Mouse (Mus musculus): Measurements from ENCODE around the gene Ddah1.

Gene Ddah1

GRCm38 (mm10) chr3:145768439-145768838, 10.0 kb downstream of the Ddah1 start:
- no peak for DNase-seq

DNA sequence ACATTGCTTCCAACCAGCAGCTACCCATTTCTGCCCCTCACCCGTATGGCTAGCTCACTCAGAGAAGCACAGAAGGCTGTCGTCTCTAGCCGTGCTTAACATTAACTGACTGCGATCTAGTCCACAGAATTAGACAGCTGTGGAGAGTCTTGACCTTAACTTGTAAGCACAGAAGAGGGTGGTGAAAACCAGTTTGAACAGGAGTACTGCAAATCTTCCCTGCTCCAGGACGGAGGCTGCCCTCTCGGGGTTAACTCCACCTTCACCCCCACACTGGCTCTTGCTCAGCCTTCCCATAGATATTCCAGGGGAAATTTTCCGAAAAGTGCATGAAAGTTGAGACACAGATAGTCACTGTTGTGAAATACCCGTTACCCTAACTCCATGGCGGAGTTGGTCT, 14.9 kb downstream of the Ddah1 start:
- DNase-seq, result no peak

GRCm38 (mm10) chr3:145774336-145774735, 15.9 kb downstream of the Ddah1 start:
- no peak for DNase-seq

GRCm38 (mm10) chr3:145775236-145775635, 16.8 kb downstream of the Ddah1 start:
- DNase-seq, result no peak

GRCm38 (mm10) chr3:145775862-145776261, 17.4 kb downstream of the Ddah1 start:
- DNase-seq, result no peak

- DNase-seq, result no peak
Observed at GRCm38 (mm10) chr3:145777006-145777405, 18.5 kb downstream of the Ddah1 start.

- DNase-seq, result no peak
Observed at GRCm38 (mm10) chr3:145778406-145778922, 20.0 kb downstream of the Ddah1 start.

- DNase-seq, result no peak
Observed at GRCm38 (mm10) chr3:145779279-145779973, 21.0 kb downstream of the Ddah1 start.

DNA sequence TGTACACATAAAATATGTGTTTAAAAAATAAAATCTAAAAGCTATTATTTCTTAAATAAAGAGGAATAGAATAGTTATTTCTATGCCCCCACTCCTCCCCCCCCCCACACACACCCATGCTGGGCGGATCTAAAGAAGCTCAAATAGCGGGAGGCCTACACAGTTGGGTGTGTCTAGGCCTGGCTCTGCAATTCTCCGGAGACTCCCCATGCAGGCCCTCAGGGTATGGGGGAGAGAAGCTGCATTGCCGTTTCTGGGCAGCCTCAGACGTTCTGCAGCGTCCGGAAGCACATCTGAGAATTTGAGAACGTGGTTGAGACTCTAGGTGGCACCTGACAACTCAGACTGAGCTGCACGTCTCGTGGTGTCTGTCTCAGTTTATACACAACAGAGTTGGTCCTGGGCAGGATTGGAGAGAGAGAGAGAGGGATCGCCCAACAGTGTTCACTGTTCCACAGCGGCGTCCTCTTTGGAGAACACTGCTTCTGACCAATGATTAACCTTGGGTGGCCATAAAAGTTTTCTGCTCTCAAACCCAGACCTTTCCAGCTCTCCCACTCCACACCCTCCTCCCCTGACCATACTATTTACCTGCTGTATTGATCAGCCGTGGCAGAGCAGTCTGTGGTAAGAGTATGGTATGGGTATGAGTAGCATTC, 22.4 kb downstream of the Ddah1 start:
- DNase-seq, result no peak

- no peak for DNase-seq
Observed at GRCm38 (mm10) chr3:145785244-145785643, 26.8 kb downstream of the Ddah1 start.

- DNase-seq, result no peak
Observed at GRCm38 (mm10) chr3:145787303-145787702, 28.8 kb downstream of the Ddah1 start.

- no peak for DNase-seq
Observed at GRCm38 (mm10) chr3:145789114-145789513, 30.6 kb downstream of the Ddah1 start.

- DNase-seq, result no peak
Observed at GRCm38 (mm10) chr3:145790233-145790632, 31.8 kb downstream of the Ddah1 start.

- no peak for DNase-seq
Observed at GRCm38 (mm10) chr3:145790709-145791108, 32.2 kb downstream of the Ddah1 start.

DNA sequence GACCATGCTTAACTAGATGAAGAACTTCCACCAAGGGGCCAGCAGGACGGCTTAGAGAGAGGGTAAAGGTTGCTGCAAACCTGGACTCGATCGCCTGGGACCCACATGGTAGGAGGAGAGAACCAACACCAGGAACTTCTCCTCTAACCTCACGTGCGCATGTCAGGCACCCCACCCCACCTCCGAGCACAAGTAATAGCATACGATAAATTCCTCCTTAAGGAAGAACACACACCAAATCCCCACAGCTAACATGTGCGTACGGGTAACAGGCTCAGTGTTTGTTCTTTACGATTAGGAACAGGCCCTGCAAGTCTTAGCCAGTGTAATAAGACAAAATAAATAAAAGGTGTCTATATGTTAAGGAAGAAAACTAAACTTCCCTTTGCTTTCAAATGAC, 35.9 kb downstream of the Ddah1 start:
- DNase-seq, result no peak

DNA sequence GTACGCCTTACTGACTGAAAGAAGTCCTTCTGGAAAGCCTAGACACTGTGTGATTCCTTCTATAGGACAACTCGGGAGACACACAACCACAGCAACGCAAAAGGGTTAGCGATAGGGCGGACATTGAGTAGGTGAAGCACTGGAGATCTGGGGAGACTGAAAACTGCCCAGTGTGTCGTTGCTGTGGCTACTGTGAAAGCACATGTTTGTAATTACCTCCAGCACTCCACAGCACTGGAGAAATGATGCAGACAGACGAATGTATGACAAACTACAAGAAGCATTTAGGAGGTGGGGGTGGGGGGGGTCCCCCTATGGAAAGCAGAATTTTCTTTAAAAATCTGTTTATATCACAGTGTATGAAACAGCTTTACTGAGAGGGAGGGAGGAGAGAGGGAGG, 37.4 kb downstream of the Ddah1 start:
- no peak for DNase-seq

DNA sequence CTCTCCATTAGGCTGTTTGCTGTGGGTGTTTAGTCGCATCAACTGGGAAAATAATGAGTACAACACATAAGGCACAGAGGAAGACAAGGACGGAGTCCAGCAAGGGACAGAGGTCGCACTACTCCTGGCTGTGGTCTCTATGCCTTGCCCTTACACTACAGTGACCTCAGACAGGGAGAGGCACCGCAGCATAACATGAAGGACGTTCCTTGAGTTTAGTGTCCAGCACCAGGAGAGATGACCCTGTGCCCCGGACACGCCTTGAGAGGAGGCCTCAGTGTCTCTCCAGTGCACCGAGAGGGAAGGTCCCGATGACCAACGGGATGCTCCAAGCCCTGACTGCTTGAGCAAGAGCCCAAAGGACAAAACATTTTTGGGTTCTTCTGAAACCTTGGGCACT, 39.6 kb downstream of the Ddah1 start:
- no peak for DNase-seq

GRCm38 (mm10) chr3:145798751-145799188, 40.3 kb downstream of the Ddah1 start:
- no peak for DNase-seq

GRCm38 (mm10) chr3:145799365-145799764, 40.9 kb downstream of the Ddah1 start:
- no peak for DNase-seq

DNA sequence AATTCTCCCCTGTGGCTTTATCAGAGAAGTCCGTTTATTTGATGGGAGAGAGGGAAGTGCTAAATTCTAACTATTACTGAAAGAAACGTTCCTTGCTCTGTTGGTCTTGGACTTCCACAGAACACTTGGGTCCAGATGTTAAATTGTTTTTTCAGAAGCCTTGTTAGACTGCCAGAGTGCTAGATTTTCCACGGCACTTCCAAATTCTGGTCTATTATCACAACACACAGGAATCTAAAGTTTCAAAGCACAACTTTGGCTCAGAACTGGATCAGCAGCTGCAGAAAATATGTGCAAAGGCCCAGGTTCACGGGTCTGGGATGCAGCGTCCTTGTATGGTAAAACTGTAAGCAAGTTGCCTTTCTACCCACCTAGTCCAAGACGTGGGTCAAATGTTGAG, 43.6 kb downstream of the Ddah1 start:
- no peak for DNase-seq

DNA sequence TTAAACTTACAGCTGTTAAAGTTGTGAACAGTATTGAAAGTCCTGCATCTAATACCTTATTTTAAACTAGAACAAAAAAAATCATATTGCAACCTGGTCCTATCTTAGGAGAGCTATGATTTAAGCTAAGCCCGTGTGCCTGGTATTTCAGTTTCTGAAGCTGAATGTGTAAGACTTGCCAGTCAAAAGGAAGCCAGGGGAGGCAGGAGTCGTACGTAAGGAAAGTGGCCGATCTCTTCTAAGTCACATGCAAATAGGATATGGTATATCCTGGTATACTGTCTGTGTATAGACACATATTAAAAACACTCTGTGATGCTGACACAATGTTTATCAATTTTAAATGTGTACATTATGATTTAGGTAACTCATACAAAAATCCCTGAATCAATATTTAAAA, 47.4 kb downstream of the Ddah1 start:
- no peak for DNase-seq

DNA sequence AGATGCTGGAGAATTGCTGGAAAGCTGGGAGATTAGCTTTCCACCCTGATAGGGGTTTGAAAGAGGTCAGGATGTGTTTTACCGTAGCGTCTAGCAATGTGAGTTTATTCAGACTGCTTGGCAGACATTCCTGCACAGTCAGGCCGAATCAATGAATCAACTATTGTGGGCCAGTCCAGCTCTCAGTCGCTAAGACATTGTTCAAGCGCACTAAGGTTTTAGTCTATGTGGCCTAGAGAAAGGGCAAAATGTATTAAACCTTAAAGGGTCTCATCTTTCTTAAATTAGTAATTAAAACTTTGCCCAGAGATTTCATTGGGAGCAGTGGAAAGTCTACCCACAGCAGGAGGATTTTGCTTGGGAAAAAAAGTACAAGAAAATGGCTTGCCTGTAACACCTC, 48.0 kb downstream of the Ddah1 start:
- DNase-seq, result no peak

DNA sequence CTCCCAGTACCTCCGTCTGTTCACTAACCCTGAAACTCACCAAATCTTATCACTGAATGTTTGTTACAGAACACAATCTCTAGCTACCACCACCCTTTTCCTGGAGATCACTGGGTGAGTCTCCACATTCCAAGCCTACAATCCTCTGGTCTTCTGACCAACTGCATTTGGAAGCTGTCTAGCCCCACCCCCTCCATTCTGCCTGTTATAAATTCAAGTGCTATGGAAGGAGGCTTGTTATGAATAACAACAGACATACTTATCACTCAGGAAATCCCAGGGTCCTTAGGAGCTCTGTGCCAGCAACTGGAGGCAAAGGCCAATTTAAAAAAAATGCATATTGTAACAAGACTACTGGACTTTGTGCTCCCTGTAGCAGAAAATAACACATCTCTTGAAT, 58.3 kb downstream of the Ddah1 start:
- DNase-seq, result no peak

GRCm38 (mm10) chr3:145817276-145817675, 58.8 kb downstream of the Ddah1 start:
- peak in 1 of 2 experiments; percentile 9 for DNase-seq

Measured in cerebellum, postnatal 25 days (tissue).